9 mouse cellular contexts compared by ENCODE assay signal in genomic region chr1:80180767-80181413, GRCm38 (mm10). TPM values are rescaled to one million over a fixed set of nuclear protein-coding genes. Genes with fewer than 3 reads are reported as not detected.
A peak's percentile ranks its signal among the peaks of the same experiment; 100 is the strongest.
DNase-seq lines count a peak whose midpoint lies in the region; ATAC-seq and TF ChIP-seq lines count a peak whose summit lies in the region.
"Had no signal": no experiment of that assay in that cellular context is flagged by ENCODE, and none has a peak within 500 bp of the region (broad histone marks: within the 10 kb centered on the region; RNA-seq: fewer than 3 reads in every experiment).

No protein-coding gene starts in this region.

- peak; percentile 70 for DNase-seq in gastrocnemius, adult 18-20 months (ENCODE audit: low spot score)
- DNase-seq in gastrocnemius, postnatal 25 days, result no peak
- DNase-seq in G1E (ENCODE audit: low spot score), result peak; percentile 30
- DNase-seq in cerebellum, adult 18-20 months, result peak; percentile 53 to 75
- DNase-seq in kidney, postnatal 36 days, result peak; percentile 50 to 67
- peak; percentile 71 for DNase-seq in lung, postnatal 10 days
- peak; percentile 60 for DNase-seq in retina, postnatal 7 days (ENCODE audit: low read depth, low spot score)

- no peak overlapping the region for H3K27ac ChIP-seq in forebrain, embryonic 16.5 days (ENCODE audit: low read length)
- H3K27ac ChIP-seq: limb, embryonic 15.5 days had no signal

- no peaks in the 10 kb centered on the region for H3K4me1 ChIP-seq in G1E (ENCODE audit: insufficient read depth, low read depth, low read length)
- no peaks in the 10 kb centered on the region for H3K4me1 ChIP-seq in forebrain, embryonic 16.5 days (replicated peaks; ENCODE audit: control insufficient read depth, insufficient read depth, low read length)
- H3K4me1 ChIP-seq: limb, embryonic 15.5 days had no signal

- H3K4me3 ChIP-seq in G1E (ENCODE audit: low read depth, low read length), result no peak overlapping the region
- no peak overlapping the region for H3K4me3 ChIP-seq in forebrain, embryonic 16.5 days (replicated peaks; ENCODE audit: low read length)
- H3K4me3 ChIP-seq: limb, embryonic 15.5 days had no signal

- no peak overlapping the region for H3K9ac ChIP-seq in forebrain, embryonic 16.5 days (replicated peaks; ENCODE audit: low read depth, low read length)
- H3K9ac ChIP-seq: limb, embryonic 15.5 days had no signal

- no peak overlapping the region for H3K4me2 ChIP-seq in forebrain, embryonic 16.5 days (ENCODE audit: low read length)
- H3K4me2 ChIP-seq: limb, embryonic 15.5 days had no signal

- H3K36me3 ChIP-seq in G1E (replicated peaks), result no peaks in the 10 kb centered on the region
- no peaks in the 10 kb centered on the region for H3K36me3 ChIP-seq in forebrain, embryonic 16.5 days (ENCODE audit: control insufficient read depth, insufficient read depth)
- H3K36me3 ChIP-seq: limb, embryonic 15.5 days had no signal

- peak; percentile 40; the same call in 1 of the 2 replicates for ATAC-seq in G1E (ENCODE audit: extremely low read depth, insufficient number of reproducible peaks, low FRiP score, poor library complexity, severe bottlenecking)
- peak; percentile 74 for ATAC-seq in forebrain, embryonic 16.5 days

- H3K9me3 ChIP-seq in G1E (replicated peaks), result no peaks in the 10 kb centered on the region
- H3K9me3 ChIP-seq in forebrain, embryonic 16.5 days (ENCODE audit: control insufficient read depth, low read length), result no peaks in the 10 kb centered on the region
- H3K9me3 ChIP-seq: limb, embryonic 15.5 days had no signal

- WGBS in forebrain, embryonic 16.5 days, result 40% methylated on average over 13 of the region's 13 CpGs

- no peaks in the 10 kb centered on the region for H3K27me3 ChIP-seq in G1E (ENCODE audit: insufficient read depth, low read length)
- no peaks in the 10 kb centered on the region for H3K27me3 ChIP-seq in forebrain, embryonic 16.5 days (replicated peaks; ENCODE audit: control insufficient read depth, insufficient read depth, low read length)
- H3K27me3 ChIP-seq: limb, embryonic 15.5 days had no signal

- TF ChIP-seq CTCF in G1E (IDR thresholded peaks at IDR 0.05; ENCODE audit: low read depth, low read length), result peak; percentile 67

RNA-seq across cellular contexts. Expression of gene Fam124b, which starts 37.4 kb away (rescaled TPM):
- total RNA-seq in gastrocnemius, adult 18-20 months (2021), result 1 to 10 TPM in 1 of 2 experiments, under 1 TPM in 1; 0.84 to 1.1 TPM
- total RNA-seq in gastrocnemius, postnatal 25 days (2021), result 1 to 10 TPM in 1 of 2 experiments, under 1 TPM in 1; 0.70 to 1.5 TPM
- total RNA-seq in G1E (2014; fragmentation: Nextera tagmentation), result not detected in 2 replicates
- 0.12 and 0.27 TPM in 2 replicates for total RNA-seq in G1E (2017)
- not detected in 2 replicates for polyA plus RNA-seq in G1E (2012)
- 0.52 and 0.63 TPM in 2 replicates for polyA plus RNA-seq in forebrain, embryonic 16.5 days (2015; fragmentation: Nextera tagmentation; extraction: Ambion mirVana)
